Mouse (Mus musculus): ENCODE measurements around the gene Epb41l3.

GRCm38 (mm10) chr17:69054029-69054428, 21.5 kb upstream of the Epb41l3 start:
- no peak for TF ChIP-seq CTCF (IDR thresholded peaks at IDR 0.05; ENCODE audit: low read depth)
- no peak for TF ChIP-seq EP300 (IDR thresholded peaks at IDR 0.05; ENCODE audit: low read depth)
